Mouse (Mus musculus) small intestine, adult 2 months (tissue): ENCODE data around the gene Ctu1.

Experiments used
- CTCF ChIP-seq: fragments of 200-500 bp; IDR thresholded peaks from 2 replicates; pipeline ENCODE4 v1.5.1; 2012; ENCODE audit warnings: low read depth, mild to moderate bottlenecking, control low read depth, inconsistent platforms, low read length, moderate library complexity, mixed read lengths; ENCODE audit not compliant: insufficient replicate concordance, insufficient read length; ENCODE audit errors: extremely low read depth
- POLR2A ChIP-seq: fragments of 200-500 bp; IDR thresholded peaks from 2 replicates; pipeline ENCODE4 v1.6.1; 2012; ENCODE audit warnings: low read depth, mild to moderate bottlenecking, control low read depth, inconsistent platforms, low read length, moderate library complexity

- TF ChIP-seq CTCF (no peak), POLR2A (no peak)
Observed at GRCm38 (mm10) chr7:43685088-43685487, 13.3 kb downstream of the Ctu1 start.
